Mouse (Mus musculus) limb, embryonic 11.5 days (tissue): ENCODE measurements around the gene Tor1b. TPM values are rescaled to one million over a fixed set of nuclear protein-coding genes. Genes with fewer than 3 reads are reported as not detected.

Source experiments
- ATAC-seq: fragments of 200-750 bp; cut with Nextera tagmentation; 2 replicates; pipeline ENCODE4 v1.8.0; 2017; ENCODE audit warnings: low read depth; ENCODE audit not compliant: insufficient number of reproducible peaks, low FRiP score, low TSS enrichment
- DNase-seq: peaks from one replicate; pipeline ENCODE4 v3.0.0-alpha.2; 2015; ENCODE audit warnings: low spot score
- H3K27ac ChIP-seq: fragments of 300-500 bp; sonication (generic); replicated peaks from 2 replicates; pipeline ENCODE4 v1.5.1; 2014; ENCODE audit warnings: low read depth, mild to moderate bottlenecking, low read length
- H3K27me3 ChIP-seq: fragments of 300-500 bp; sonication (generic); 2 replicates; pipeline ENCODE4 v1.6.1; 2014; ENCODE audit warnings: mild to moderate bottlenecking, low read length, mixed read lengths; ENCODE audit not compliant: control insufficient read depth, insufficient read depth
- H3K36me3 ChIP-seq: fragments of 300-500 bp; sonication (generic); 2 replicates; pipeline ENCODE4 v1.6.1; 2014; ENCODE audit warnings: mild to moderate bottlenecking, low read length, moderate library complexity, mixed read lengths; ENCODE audit not compliant: control insufficient read depth, insufficient read depth
- H3K4me1 ChIP-seq: fragments of 300-500 bp; sonication (generic); 2 replicates; pipeline ENCODE4 v1.6.1; 2014; ENCODE audit warnings: low read length, mixed read lengths; ENCODE audit not compliant: control insufficient read depth, insufficient read depth
- H3K4me2 ChIP-seq: fragments of 300-500 bp; sonication (generic); 2 replicates; pipeline ENCODE4 v1.6.1; 2014; ENCODE audit warnings: low read depth, mild to moderate bottlenecking, moderate library complexity; ENCODE audit not compliant: severe bottlenecking
- H3K4me3 ChIP-seq: fragments of 300-500 bp; sonication (generic); 2 replicates; pipeline ENCODE4 v1.5.1; 2014; ENCODE audit warnings: low read depth, low read length
- H3K9ac ChIP-seq: fragments of 300-500 bp; sonication (generic); 2 replicates; pipeline ENCODE4 v1.6.1; 2014; ENCODE audit warnings: mild to moderate bottlenecking, low read length
- H3K9me3 ChIP-seq: fragments of 300-500 bp; sonication (generic); 2 replicates; pipeline ENCODE4 v1.6.1; 2016; ENCODE audit warnings: low read length; ENCODE audit not compliant: control insufficient read depth
- WGBS: fragments of 180-500 bp; shearing (Covaris S2); extraction: QIAGEN DNeasy Blood & Tissue Kit; methylation state at CpG from one replicate; pipeline ENCODE4 v1.1.7; 2014; 5-methylcytosine and 5-hydroxymethylcytosine counted together
- polyA plus RNA-seq: library from polyadenylated mRNA; unstranded; fragments of >200 nt; fragmentation: Nextera tagmentation; extraction: Ambion mirVana; gene quantifications from 2 replicates; pipeline ENCODE4 v1.2.1, GENCODE M21; 2014

Tor1b gene
- polyA plus RNA-seq, 1 experiment from 2014 or later = 28.1 TPM

GRCm38 (mm10) chr2:31007208-31007607, 54.4 kb downstream of the Tor1b start:
- ATAC-seq (no peak), DNase-seq (no peak)
- Histone ChIP-seq H3K4me1 (no peaks in the 10 kb centered on the region), H3K4me2 (no peak overlapping the region), H3K9ac (no peak overlapping the region), H3K36me3 (peaks cover 2% of the 10 kb centered on the region), H3K27me3 (no peaks in the 10 kb centered on the region), H3K9me3 (no peaks in the 10 kb centered on the region), H3K27ac (no peak overlapping the region), H3K4me3 (no peak overlapping the region)
- 91% methylated on average over 5 of the region's 5 CpGs for WGBS

Other genes with a start within 250 kb of the Tor1b start
- 2.6 and 3.9 TPM in 2 replicates for gene 1700001O22Rik, start 149.3 kb upstream of the Tor1b start, polyA plus RNA-seq
- gene Ntmt1, start 145.1 kb upstream of the Tor1b start, polyA plus RNA-seq = 102 and 109 TPM in 2 replicates
- 38.7 and 40.4 TPM in 2 replicates for gene Asb6, start 122.6 kb upstream of the Tor1b start, polyA plus RNA-seq
- gene Prrx2, start 118.0 kb upstream of the Tor1b start, polyA plus RNA-seq = 138 and 155 TPM in 2 replicates
- gene Ptges, start 23.1 kb upstream of the Tor1b start, polyA plus RNA-seq = 7.9 and 10.3 TPM in 2 replicates
- 77.7 and 83.5 TPM in 2 replicates for gene Tor1a, start 15.0 kb downstream of the Tor1b start, polyA plus RNA-seq
- 47.7 and 53.3 TPM in 2 replicates for gene BC005624, start 29.2 kb downstream of the Tor1b start, polyA plus RNA-seq
- gene Usp20, start 29.3 kb downstream of the Tor1b start, polyA plus RNA-seq = 9.4 and 9.6 TPM in 2 replicates
- 13.9 and 17.5 TPM in 2 replicates for gene Fnbp1, start 189.0 kb downstream of the Tor1b start, polyA plus RNA-seq
- 23.8 and 26.9 TPM in 2 replicates for gene Gpr107, start 199.4 kb downstream of the Tor1b start, polyA plus RNA-seq